Mouse (Mus musculus): ENCODE measurements around the gene Plbd1.
A peak's percentile ranks its signal among the peaks of the same experiment; 100 is the strongest.

Gene Plbd1

DNA sequence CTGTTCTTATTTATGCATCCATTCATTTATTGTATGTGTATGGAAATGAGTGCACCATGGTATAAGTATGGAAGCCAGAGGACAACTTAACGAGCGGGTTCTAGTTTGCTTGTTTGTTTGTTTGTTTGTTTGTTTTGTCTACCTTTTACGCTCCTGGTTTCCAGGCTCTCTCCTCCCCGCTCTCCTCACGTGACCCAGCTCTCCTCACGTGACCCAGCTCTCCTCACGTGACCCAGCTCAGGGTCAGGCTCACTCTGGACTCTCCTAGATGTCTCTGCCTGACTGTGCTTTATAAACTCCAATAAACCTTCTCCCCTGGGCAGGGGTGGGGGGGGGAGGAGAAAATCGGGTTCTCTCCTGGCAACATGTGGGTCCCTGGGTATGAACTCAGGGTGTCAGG is 11.1 kb downstream of the Plbd1 start:
- no peak for DNase-seq (ENCODE audit: low read depth, low spot score)

DNA sequence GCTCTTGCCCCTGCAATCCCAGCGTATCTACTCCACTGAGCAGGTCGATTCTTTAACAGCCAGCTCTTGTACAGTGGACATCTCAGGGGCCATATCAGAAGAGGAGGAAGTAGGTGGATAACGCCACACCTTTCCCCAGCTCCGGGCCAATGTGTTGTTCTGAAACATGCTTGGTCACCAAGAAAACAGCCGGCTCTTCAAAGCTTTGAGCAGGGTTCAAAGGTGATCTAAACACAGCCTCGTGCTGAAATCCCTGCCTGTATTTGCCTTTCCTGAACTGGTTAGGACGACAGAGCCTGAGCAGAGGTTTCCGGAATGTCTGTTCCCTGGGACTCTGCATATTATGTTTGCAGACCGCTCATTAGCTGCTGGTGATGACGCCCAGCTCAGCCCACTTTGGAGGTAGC is 14.3 kb downstream of the Plbd1 start:
- DNase-seq (ENCODE audit: low read depth, low spot score): no peak

DNA sequence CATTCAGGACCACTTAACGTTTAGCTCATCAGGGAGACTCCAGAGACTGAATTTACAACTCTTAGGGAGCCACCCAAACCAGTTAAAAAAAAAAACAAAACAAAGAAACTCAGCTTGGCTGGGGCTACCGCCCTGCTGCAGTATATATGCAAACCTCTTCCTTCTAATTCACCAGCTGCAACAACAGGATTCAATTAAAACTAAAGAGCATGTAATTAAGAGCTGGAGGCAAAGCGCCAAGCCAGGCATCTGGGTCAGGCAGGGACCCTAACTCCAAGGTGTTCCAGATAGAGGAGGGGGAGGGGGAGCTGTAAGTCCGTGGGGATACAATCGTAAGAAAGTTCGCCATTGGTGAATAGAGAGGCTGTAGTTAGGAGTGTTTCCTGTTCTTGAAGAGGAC is 15.5 kb downstream of the Plbd1 start:
- DNase-seq (ENCODE audit: low read depth, low spot score): no peak

DNA sequence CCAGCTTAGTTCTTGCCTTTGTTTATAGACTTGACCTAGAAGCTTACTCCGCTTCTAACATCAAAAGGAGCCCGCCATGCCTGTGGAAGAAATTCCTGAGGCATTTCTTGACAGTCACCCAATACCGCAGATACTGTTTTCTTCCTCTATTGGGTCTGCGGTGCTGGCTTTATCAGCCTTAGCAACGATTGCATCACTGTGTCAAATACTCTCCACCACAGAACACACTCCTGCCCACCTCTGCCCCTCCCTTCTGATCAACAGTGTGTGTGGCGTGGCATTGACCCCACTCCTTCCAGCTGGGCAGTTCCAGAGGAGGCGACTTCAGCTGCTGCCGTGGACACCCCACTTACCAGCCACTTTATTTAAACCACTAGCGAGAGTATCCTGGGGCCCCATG is 16.0 kb downstream of the Plbd1 start:
- DNase-seq (ENCODE audit: low read depth, low spot score): peak; percentile 61

DNA sequence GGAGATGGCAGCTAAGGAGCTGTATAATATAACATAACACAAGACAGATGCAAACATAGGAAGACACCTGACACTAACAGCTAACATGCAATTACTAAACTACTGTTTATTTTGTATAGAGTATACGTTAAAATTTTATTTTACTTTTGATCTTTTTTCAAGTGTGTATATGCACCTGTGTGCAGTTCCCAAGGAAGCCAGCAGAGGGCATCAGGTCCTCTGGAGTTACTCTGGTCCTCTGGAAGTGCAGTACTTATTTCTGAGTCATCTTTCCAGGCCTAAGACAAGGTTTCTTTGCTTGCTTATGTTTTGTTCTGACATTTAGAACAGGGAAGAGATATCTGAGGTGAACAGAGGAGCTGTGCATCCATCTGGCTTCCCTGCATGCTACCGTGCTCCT is 17.6 kb downstream of the Plbd1 start:
- DNase-seq (ENCODE audit: low read depth, low spot score): peak; percentile 51

DNA sequence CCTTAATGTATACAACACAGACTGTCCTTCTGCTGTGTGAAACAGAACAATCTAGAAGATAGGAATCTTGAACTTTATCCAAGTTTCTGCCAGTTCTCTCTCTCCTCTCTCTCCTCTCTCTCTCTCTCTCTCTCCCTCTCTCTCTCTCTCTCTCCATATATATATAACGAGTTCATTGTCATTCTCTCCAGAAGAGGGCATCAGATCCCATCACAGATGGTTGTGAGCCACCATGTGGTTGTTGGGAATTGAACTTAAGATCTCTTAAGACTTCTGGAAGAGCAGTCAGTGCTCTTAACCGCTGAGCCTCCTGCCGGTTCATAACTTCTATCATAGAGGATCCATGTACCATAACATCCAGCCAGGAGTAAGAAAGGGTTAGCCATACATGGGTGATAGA is 26.7 kb downstream of the Plbd1 start:
- no peak for DNase-seq (ENCODE audit: low read depth, low spot score)

DNA sequence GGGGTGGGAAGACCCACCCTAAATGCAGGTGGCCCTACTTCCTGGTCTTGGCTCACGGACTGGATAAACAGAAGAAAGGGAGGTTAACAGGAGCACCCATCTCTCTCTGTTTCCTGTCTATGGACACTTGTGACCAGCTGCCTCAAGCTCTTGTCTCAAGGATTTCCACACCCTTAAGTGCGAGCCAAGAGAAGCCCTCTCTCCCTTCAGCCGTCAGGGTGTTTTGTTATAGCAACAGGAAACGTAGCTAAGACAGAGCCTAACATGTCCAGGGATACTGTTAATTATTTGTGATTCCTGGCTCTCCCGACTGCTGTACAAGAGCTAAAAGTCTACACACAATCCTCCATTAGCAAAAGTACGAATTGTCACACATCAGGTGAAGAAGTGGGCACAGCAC is 28.0 kb downstream of the Plbd1 start:
- no peak for DNase-seq (ENCODE audit: low read depth, low spot score)

DNA sequence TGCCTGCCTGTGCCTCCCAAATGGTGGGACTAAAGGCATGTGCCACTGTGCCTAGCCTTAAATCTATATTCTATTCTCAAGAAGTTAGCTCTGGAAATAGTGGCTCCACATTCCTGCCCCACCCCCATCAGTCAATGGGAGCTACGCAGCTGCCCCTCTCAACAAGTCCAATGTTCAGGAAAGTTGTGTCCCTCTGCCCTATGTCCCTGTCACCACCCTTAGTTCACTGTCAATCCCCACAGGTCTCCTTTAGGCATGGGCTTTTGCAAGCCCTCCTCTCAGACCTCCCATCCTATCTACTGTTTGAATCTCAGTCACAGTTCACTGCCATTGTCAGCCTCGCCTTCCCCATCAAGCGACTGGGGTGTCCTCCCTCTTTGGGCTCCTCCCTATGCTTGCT is 28.6 kb downstream of the Plbd1 start:
- no peak for DNase-seq (ENCODE audit: low read depth, low spot score)

DNA sequence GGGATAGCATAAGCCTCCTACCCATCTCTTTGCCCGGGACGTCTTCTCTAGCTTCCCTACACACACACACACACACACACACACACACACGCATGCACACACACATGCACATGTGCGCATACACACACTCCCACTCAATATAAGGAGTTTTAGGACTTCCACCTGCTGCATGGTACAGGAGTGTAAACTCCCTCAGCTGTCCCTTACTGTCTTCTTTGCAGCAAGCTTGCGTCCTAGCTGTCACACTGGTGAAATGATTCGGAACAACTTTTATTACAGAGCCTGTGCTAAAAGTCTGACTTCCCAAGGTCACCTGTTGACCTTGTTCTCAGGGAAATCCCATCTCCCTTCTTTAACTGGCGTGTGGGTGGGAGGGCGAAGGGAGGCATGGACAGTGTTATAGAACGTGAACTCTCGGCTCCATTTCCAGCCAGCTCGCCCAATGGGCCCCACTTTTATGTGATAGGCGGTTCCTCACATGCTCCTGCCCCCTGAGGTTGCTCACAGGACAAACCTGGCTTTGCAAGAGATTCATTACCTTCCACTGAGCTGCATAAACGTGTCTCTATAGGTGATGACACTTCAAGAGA is 29.7 kb downstream of the Plbd1 start:
- DNase-seq (ENCODE audit: low read depth, low spot score): no peak

DNA sequence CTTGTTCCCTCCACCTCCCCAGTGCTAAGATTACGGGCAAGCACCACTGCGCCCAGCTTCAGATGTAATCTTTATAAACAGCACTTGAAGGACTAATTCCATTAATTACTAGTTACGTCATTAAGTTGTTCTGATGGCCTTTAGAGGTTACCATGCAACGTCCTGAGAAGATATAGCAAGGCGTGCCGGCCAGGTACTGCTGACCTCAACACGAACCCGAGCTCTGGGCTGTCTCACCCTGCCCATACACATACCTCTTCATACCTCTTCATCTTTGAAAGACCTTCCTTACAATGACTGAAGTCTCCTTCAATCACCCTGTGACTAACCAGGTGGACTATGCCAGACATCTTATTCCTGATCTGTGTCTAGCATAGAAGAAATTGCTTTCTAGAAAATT is 30.2 kb downstream of the Plbd1 start:
- DNase-seq (ENCODE audit: low read depth, low spot score): no peak

DNA sequence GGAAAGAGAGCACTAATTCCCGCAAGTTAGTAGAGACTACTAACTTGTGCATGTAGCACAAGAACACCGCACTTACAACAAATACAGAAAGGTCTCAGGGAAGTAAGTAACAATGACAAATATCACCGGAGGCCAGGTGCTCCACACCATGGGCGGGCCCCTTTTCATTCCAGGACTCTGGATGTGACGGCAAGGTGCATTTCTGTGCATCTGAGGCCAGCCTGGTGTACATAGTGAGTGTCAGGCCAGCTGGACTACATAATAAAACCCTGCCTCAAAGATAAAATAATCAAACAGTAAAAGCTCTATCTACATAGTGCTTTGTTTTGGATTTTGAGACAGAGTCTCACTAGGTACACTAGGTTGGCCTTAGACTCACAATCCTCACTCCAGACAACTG is 32.1 kb downstream of the Plbd1 start:
- DNase-seq (ENCODE audit: low read depth, low spot score): no peak

DNA sequence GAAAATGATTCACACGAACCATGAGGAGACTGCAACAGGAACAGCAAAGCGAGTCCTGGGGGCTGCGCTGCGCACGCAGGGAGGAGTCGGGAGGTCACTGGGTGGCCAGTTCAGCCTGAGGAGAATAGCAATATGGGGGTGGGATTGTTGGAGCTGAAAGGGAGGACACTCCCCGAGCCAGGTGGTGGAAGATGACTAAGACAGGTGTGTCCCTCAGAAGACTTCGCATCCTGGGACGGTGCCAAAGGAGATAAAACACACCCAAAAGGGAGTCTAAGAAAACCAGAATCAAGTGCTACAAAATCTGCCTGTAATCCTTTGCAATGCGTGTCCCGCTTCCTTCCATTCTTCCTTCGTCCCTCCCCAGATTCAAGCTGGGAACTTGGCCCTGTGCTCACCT is 36.3 kb downstream of the Plbd1 start:
- no peak for DNase-seq (ENCODE audit: low read depth, low spot score)

DNA sequence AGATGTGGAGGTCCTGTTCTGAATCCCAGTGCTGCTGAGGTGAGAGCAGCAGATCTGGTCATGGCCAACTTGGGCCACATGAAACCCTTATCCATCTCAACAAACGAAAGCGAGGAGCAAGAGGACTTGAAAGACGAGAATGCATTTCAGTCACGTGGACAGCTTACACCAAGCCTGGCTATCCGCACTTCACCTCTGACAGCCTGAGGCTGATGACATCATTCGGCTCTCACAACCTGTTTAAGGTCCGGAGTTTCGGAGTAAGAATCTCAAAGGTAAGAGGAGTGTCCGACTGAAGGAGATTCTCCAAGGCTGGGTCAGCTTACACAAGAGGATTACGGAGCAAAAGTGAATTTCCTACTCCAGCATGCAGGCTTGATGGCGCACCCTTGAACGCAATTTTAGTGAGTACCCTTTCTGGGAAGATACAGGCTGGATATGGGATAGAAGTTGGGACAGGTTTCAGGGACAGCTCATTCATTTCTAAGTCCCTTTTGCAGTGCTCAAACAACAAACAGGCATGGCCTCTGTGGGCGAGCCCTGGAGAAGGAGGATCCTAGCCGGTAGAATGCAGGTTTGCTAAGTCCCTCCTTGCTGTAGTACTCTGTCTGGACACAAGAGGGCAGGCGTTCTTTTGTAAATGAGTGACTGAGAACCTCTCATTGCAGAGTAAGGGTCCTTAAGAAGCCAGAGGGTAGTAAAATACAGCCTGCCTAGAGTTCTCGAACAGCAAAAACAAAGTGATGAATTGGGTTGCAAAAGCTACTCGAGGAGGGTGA is 41.2 kb downstream of the Plbd1 start:
- DNase-seq (ENCODE audit: low read depth, low spot score): peak; percentile 92

DNA sequence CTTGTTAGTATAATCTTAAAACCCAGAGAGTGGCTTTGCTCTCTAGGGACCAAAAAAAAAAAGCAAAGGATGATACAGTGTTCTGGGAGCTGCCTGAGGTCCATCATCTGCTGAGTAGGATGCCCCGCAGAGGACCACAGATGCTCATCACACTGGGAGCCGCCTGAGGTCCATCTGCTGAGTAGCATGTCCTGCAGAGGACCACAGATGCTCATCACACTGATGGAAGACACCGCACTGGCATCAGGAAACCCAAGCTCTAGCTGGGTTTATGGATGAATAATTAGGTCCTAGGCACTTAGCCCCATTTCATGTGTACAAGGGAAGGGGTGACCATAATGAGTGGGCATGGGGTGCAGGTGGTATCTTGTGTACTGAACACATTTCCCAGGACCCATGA is 47.6 kb downstream of the Plbd1 start:
- no peak for DNase-seq (ENCODE audit: low read depth, low spot score)

DNA sequence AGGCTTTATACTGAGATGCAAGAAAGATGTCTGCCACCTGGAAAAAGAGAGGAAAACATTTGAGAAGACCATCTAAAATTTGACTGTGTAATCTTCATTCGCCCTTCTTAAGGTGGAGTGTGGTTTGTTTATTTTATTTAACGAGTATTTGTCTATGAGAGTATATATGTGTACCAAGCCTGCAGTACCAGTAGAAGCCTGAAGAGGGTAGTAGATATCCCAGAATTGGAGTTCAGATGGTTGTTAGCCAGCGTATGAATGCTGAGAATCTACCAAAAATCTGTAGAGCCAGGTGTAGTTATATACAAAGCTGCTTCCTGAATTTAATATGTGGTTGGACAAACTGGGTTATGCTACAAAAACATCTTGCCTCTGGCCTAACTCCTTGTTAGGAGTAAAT is 49.4 kb downstream of the Plbd1 start:
- peak; percentile 43 for DNase-seq (ENCODE audit: low read depth, low spot score)

DNA sequence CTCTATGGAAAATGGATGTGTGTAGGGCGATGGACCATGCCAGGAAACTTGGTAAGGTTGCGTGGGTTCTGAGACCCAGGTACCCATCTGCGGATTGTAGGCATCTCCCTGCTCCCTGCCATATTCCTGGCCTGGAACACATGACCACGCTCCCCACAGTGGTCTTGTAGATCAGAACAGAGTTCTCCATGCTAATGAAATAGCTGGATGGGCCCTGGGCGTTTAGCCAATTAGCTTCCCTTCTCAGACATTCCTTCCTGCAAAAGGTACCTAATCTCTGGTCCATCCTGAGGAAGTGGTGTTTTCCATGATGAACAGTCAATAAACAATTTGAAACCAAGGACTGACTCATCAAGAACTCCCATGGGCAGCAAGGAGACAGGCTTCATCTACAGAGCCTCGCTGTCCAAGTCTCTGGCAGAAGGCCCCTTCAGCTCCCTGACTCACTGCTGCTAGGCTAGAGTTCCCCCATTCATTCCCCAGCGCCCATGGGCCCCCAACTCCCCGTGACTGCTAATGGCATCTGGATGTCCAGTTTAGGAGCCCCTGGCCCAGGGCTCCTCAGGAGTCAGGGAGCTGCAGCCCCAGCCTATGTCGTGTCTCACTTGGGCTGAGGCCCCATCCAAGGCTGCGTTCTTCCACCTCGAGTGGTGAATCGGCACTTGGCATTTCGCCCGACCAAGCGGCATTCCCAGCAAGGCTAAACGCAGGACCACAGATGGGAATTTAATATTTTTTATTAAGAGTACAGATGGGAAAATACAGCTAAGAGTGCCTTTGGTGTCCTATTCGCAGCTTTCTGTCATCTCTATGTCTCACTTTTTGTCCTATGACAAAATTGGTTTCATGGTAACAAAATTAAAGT is 50.1 kb downstream of the Plbd1 start:
- peak; percentile 95 for DNase-seq (ENCODE audit: low read depth, low spot score)

DNA sequence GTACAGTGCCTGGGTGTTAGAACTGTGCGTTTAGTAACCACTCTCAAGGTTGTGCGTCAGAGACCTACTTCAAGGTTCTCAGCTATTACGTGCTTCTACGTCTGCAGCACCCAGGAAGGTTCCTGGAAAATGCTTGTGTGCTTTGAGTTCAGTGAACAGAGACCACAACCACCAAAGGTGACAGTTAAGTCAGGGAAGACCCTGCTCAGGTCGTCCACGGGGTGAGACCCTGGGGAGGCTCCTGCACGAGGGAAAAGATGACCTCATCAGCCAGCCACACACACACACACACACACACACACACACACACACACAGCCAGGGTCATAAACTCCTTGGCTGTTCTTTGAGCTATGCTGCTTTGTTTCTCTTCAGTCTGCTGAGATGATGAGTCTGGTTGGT is 59.1 kb downstream of the Plbd1 start:
- DNase-seq (ENCODE audit: low read depth, low spot score): no peak

DNA sequence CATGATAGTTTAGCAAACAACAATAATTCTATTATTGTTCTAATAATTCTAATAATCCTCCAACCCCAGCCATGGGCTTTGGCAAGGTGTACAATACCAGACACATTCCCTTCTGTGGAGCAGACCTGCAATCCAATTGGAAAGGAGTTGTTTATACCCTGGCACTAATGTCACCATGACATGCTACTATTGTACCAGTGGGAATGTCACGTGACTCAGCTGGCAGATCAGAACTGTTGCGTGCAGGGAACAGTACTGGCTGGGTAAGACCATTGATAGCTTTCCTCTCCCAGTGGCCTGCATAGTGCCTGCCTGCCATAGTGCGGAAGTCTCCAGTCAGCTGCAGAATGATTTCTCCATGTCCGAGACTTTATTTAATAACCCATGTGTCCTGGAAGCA is 67.2 kb downstream of the Plbd1 start:
- no peak for DNase-seq (ENCODE audit: low read depth, low spot score)

DNA sequence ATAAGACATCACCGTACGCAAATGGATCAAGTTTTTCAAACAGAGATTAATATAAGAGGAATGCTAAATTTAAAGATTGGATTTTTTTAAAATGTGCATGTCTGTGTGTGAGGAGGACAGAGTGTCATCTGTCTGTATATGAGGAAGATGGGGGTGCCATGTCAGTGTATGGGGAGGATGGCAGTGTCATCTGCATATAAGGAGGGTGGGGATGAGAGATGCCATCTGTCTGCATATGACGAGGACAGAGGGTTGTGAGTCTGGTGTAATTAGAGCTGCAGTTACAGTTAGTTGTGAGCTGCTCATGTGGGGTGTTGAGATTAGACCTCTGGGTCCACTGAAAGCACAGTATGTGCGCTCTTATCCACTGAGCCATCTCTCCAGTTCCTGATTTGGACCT is 71.0 kb downstream of the Plbd1 start:
- no peak for DNase-seq (ENCODE audit: low read depth, low spot score)

DNA sequence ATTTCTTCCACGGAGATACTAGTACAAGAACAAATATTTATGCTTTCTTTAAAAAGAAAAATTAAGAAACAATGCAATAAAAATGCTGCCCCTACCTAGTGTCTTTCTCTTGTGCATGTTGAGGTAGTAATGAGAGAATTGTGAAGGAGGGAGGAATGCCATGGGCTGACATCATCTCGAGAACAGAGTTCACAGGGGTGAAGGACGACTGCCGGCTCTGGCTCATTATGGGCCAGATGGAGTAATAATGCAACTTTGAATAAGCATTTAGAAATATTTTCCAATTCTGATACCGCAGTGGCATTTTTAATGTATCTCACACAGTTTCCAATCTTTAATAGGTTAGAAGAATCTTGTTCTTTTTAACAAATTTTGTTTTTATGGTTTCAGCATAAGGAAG is 95.7 kb downstream of the Plbd1 start:
- DNase-seq (ENCODE audit: low read depth, low spot score): no peak
